Mouse (Mus musculus): ENCODE data around the gene Acot8. TPM values are rescaled to one million over a fixed set of nuclear protein-coding genes. Genes with fewer than 3 reads are reported as not detected.

Gene Acot8
- polyA plus RNA-seq, 2 experiments = 14.0 to 31.5 TPM

DNA sequence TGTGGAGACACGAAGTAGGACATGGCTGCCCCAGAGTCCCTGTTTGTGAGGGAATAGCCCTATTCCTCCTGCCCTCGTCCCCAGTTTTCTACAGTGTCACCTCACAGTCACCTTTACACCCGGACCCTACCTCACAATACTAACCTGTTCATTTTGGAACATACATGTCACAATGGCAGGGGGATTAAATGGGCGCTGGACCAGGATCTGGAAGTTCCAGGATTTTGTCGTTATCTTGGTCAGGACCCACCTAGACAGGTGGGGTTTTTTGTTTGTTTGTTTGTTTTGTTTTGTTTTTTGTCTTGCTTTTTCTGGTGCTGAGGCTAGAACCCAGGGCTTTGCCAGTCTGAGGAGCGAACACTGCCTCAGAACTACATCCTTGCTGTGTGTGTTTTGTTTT lies 23.8 kb upstream of the Acot8 start, which contains the start of gene Spata25:
Gene Spata25 (minus strand): TSS at position 101 of the 400 bp plus-strand sequence.
- H3K4me2 ChIP-seq (replicated peaks; ENCODE audit: low read depth, low read length, severe bottlenecking) = no peak within 1 kb of the TSS
- no peak within 1 kb of the TSS for H3K9ac ChIP-seq (ENCODE audit: low read depth, low read length, severe bottlenecking)
- H3K4me1 ChIP-seq (ENCODE audit: control insufficient read depth, insufficient read depth, low read length) = peaks cover 8% of the 10 kb centered on the region; the same call in 1 of the 2 replicates
- H3K9me3 ChIP-seq (ENCODE audit: control insufficient read depth, low read length) = no peaks in the 10 kb centered on the region
- ATAC-seq (ENCODE audit: low FRiP score, low read depth) (no peak), DNase-seq (ENCODE audit: low spot score) (no peak)
- H3K36me3 ChIP-seq (ENCODE audit: control insufficient read depth, insufficient read depth, low read length) = peaks cover 42% of the 10 kb centered on the region
- no peak within 1 kb of the TSS for H3K27ac ChIP-seq (replicated peaks; ENCODE audit: low read depth, low read length)
- H3K27me3 ChIP-seq (ENCODE audit: control insufficient read depth, insufficient read depth, low read length) = no peaks in the 10 kb centered on the region
- no peak within 1 kb of the TSS for H3K4me3 ChIP-seq (replicated peaks; ENCODE audit: low read length)
- no peak for TF ChIP-seq POLR2A (IDR thresholded peaks at IDR 0.05; ENCODE audit: borderline replicate concordance, extremely low read depth, insufficient read depth, insufficient read length)
- 80% methylated on average over 6 of the region's 6 CpGs for WGBS

DNA sequence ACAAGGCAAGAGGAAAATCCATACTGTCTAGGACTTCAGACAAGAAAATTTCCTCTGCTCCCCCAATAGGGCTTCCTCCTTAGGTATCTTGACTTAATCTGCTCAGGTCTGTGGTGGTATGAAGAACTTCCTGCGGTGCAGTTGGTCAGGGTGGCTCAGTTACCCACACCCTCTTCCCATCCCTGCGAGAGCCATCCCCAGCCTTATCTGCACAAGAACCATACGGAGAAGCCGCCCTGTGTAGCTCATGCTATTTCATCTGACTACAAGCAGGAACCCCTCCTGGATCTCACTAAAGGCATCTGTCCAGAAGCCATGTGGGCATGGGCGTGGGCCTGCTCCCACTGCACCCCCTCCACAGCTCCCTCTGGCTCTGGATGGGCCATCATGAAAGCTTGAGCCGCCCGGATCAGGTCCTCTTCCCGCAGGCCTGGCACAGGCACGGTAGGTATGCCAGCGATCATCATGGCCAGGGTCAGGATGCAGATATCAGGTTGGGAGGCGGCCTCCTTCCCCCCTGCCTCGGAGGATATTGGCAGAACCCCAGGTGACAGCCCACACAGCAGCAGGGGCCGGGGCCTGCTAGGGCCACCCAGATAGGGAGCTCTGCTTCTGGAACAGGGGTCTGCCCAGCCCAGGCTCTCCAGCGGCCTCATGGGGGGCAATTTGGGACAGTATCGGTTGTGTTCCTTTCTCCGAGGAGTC lies 22.6 kb upstream of the Acot8 start:
- Histone ChIP-seq H3K4me3 (replicated peaks; ENCODE audit: low read length) (no peak overlapping the region), H3K27me3 (ENCODE audit: control insufficient read depth, insufficient read depth, low read length) (no peaks in the 10 kb centered on the region), H3K36me3 (ENCODE audit: control insufficient read depth, insufficient read depth, low read length) (peaks cover 42% of the 10 kb centered on the region), H3K4me2 (replicated peaks; ENCODE audit: low read depth, low read length, severe bottlenecking) (no peak overlapping the region), H3K4me1 (ENCODE audit: control insufficient read depth, insufficient read depth, low read length) (peaks cover 6% of the 10 kb centered on the region; the same call in 1 of the 2 replicates), H3K9me3 (ENCODE audit: control insufficient read depth, low read length) (no peaks in the 10 kb centered on the region), H3K27ac (replicated peaks; ENCODE audit: low read depth, low read length) (no peak overlapping the region), H3K9ac (ENCODE audit: low read depth, low read length, severe bottlenecking) (no peak overlapping the region)
- 93% methylated on average over 14 of the region's 16 CpGs for WGBS
- DNase-seq (ENCODE audit: low spot score) = no peak
- no peak for TF ChIP-seq POLR2A (IDR thresholded peaks at IDR 0.05; ENCODE audit: borderline replicate concordance, extremely low read depth, insufficient read depth, insufficient read length)
- ATAC-seq (ENCODE audit: low FRiP score, low read depth) = no peak

DNA sequence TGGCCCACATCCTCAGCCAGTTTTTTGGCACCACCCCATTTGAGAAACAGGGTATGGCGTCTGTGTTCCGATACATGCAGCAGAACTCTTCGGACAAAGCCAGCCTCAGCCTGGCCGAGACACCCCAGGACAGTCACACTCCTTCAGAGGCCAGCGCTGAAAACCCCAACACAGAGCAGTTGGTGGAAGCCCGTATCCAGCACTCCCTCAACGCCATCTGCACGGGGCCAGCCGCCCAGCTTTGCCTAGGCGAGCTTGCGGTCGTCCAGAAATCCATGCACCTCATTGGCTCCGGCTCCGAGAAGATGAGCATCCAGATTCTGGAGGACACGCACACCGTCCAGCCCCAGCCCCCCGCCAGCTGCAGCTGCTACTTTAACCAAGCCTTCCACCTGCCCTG lies 20.8 kb upstream of the Acot8 start:
- Histone ChIP-seq H3K9ac (ENCODE audit: low read depth, low read length, severe bottlenecking) (no peak overlapping the region), H3K4me1 (ENCODE audit: control insufficient read depth, insufficient read depth, low read length) (peaks cover 6% of the 10 kb centered on the region; the same call in 1 of the 2 replicates), H3K27me3 (ENCODE audit: control insufficient read depth, insufficient read depth, low read length) (no peaks in the 10 kb centered on the region), H3K4me2 (replicated peaks; ENCODE audit: low read depth, low read length, severe bottlenecking) (no peak overlapping the region), H3K36me3 (ENCODE audit: control insufficient read depth, insufficient read depth, low read length) (peaks cover 48% of the 10 kb centered on the region), H3K4me3 (replicated peaks; ENCODE audit: low read length) (no peak overlapping the region), H3K9me3 (ENCODE audit: control insufficient read depth, low read length) (no peaks in the 10 kb centered on the region), H3K27ac (replicated peaks; ENCODE audit: low read depth, low read length) (no peak overlapping the region)
- DNase-seq (ENCODE audit: low spot score) (no peak), ATAC-seq (ENCODE audit: low FRiP score, low read depth) (no peak)
- TF ChIP-seq POLR2A (IDR thresholded peaks at IDR 0.05; ENCODE audit: borderline replicate concordance, extremely low read depth, insufficient read depth, insufficient read length) = no peak
- WGBS = 94% methylated on average over 17 of the region's 17 CpGs

DNA sequence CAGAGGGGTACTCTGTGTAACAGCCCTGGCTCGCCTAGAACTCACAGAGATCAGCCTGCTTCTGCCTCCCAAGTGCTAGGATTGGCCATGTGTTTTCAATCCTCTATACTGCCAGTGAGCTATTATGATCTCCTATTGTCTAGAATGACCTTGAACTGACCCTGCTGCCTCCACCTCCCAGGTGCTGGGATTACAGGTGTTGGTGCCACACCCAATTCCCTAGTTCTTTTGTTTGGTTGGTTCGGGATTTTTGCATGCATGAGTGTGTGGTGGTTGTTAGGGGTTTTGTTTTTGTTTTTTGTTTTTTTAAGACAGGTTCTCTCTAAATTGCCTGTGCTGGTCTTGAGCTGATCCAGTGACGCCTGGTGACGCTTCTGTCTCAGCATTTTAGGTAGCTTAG lies 19.3 kb upstream of the Acot8 start:
- Histone ChIP-seq H3K4me2 (replicated peaks; ENCODE audit: low read depth, low read length, severe bottlenecking) (peak overlapping the region; percentile 66; the same call in 1 of the 2 replicates), H3K27ac (replicated peaks; ENCODE audit: low read depth, low read length) (no peak overlapping the region), H3K36me3 (ENCODE audit: control insufficient read depth, insufficient read depth, low read length) (peaks cover 48% of the 10 kb centered on the region), H3K9ac (ENCODE audit: low read depth, low read length, severe bottlenecking) (no peak overlapping the region), H3K9me3 (ENCODE audit: control insufficient read depth, low read length) (no peaks in the 10 kb centered on the region), H3K4me3 (replicated peaks; ENCODE audit: low read length) (no peak overlapping the region), H3K27me3 (ENCODE audit: control insufficient read depth, insufficient read depth, low read length) (no peaks in the 10 kb centered on the region), H3K4me1 (ENCODE audit: control insufficient read depth, insufficient read depth, low read length) (peaks cover 6% of the 10 kb centered on the region; the same call in 1 of the 2 replicates)
- 94% methylated on average over 4 of the region's 4 CpGs for WGBS
- TF ChIP-seq POLR2A (IDR thresholded peaks at IDR 0.05; ENCODE audit: borderline replicate concordance, extremely low read depth, insufficient read depth, insufficient read length) = no peak
- DNase-seq (ENCODE audit: low spot score) (no peak), ATAC-seq (ENCODE audit: low FRiP score, low read depth) (no peak)

DNA sequence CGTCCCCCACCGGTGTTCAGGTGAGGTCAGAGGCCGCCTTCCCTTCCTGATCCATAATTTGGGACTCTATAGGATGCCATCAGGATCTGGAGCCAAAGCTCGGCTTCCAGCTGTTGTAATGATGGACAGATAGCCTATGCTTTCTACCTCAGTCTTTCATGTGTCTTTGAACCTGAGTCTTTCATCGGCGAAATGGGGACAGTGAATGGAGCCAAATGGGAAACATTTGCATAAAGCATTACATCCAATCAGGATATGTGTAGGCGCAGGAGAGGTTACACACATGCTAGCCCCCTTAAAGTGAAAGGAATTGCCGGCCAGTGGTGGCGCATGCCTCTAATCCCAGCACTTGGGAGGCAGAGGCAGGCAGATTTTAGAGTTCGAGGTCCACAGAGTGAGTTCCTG lies 18.5 kb upstream of the Acot8 start:
- Histone ChIP-seq H3K4me2 (replicated peaks; ENCODE audit: low read depth, low read length, severe bottlenecking) (peak overlapping the region; percentile 66), H3K9me3 (ENCODE audit: control insufficient read depth, low read length) (no peaks in the 10 kb centered on the region), H3K27ac (replicated peaks; ENCODE audit: low read depth, low read length) (peak overlapping the region; percentile 61), H3K4me3 (replicated peaks; ENCODE audit: low read length) (peak overlapping the region; percentile 82), H3K9ac (ENCODE audit: low read depth, low read length, severe bottlenecking) (peak overlapping the region; percentile 57), H3K36me3 (ENCODE audit: control insufficient read depth, insufficient read depth, low read length) (peaks cover 41% of the 10 kb centered on the region), H3K27me3 (ENCODE audit: control insufficient read depth, insufficient read depth, low read length) (no peaks in the 10 kb centered on the region), H3K4me1 (ENCODE audit: control insufficient read depth, insufficient read depth, low read length) (peaks cover 6% of the 10 kb centered on the region; the same call in 1 of the 2 replicates)
- no peak for TF ChIP-seq POLR2A (IDR thresholded peaks at IDR 0.05; ENCODE audit: borderline replicate concordance, extremely low read depth, insufficient read depth, insufficient read length)
- WGBS = 2% methylated on average over 10 of the region's 10 CpGs
- DNase-seq (ENCODE audit: low spot score) = peak; percentile 44
- peak; percentile 34 for ATAC-seq (ENCODE audit: low FRiP score, low read depth)
